Mouse (Mus musculus) liver, embryonic 12.5 days (tissue): ENCODE results near the gene Il1rl1. TPM values are rescaled to one million over a fixed set of nuclear protein-coding genes. Genes with fewer than 3 reads are reported as not detected.

Experiments
- ATAC-seq: fragments of 200-750 bp; cut with Nextera tagmentation; 2 replicates; pipeline ENCODE4 v1.8.0; 2017; ENCODE audit warnings: moderate number of reproducible peaks, mild to moderate bottlenecking, moderate library complexity
- H3K27ac ChIP-seq: fragments of 300-500 bp; sonication (generic); 2 replicates; pipeline ENCODE4 v1.5.1; 2016; ENCODE audit warnings: mild to moderate bottlenecking
- H3K27me3 ChIP-seq: fragments of 300-500 bp; sonication (generic); replicated peaks from 2 replicates; pipeline ENCODE4 v1.6.1; 2016; ENCODE audit warnings: mild to moderate bottlenecking, moderate library complexity
- H3K36me3 ChIP-seq: fragments of 300-500 bp; sonication (generic); 2 replicates; pipeline ENCODE4 v1.6.1; 2016; ENCODE audit warnings: mild to moderate bottlenecking, moderate library complexity
- H3K4me1 ChIP-seq: fragments of 300-500 bp; sonication (generic); 2 replicates; pipeline ENCODE4 v1.6.1; 2016
- H3K4me2 ChIP-seq: fragments of 300-500 bp; sonication (generic); 2 replicates; pipeline ENCODE4 v1.6.1; 2016; ENCODE audit warnings: mild to moderate bottlenecking, moderate library complexity
- H3K4me3 ChIP-seq: fragments of 300-500 bp; sonication (generic); 2 replicates; pipeline ENCODE4 v1.5.1; 2016; ENCODE audit warnings: mild to moderate bottlenecking, moderate library complexity
- H3K9ac ChIP-seq: fragments of 300-500 bp; sonication (generic); 2 replicates; pipeline ENCODE4 v1.6.1; 2016; ENCODE audit warnings: mild to moderate bottlenecking, moderate library complexity
- H3K9me3 ChIP-seq: fragments of 300-500 bp; sonication (generic); replicated peaks from 2 replicates; pipeline ENCODE4 v1.6.1; 2016; ENCODE audit warnings: mild to moderate bottlenecking, moderate library complexity
- WGBS: fragments of 180-500 bp; shearing (Covaris S2); methylation state at CpG from one replicate; pipeline ENCODE4 v1.1.7; 2016; ENCODE audit not compliant: insufficient replicate concordance; 5-methylcytosine and 5-hydroxymethylcytosine counted together
- polyA plus RNA-seq: library from polyadenylated mRNA; unstranded; fragments of >200 nt; fragmentation: Nextera tagmentation; extraction: Ambion mirVana; gene quantifications from 2 replicates; pipeline ENCODE4 v1.2.1, GENCODE M21; 2016

The Il1rl1 gene
- polyA plus RNA-seq, 1 experiment from 2014 or later, result 2.5 TPM

GRCm38 (mm10) chr1:40444800-40445199 lies 15.4 kb downstream of the Il1rl1 start:
- Histone ChIP-seq H3K4me1 (no peaks in the 10 kb centered on the region), H3K4me2 (no peak overlapping the region), H3K27ac (no peak overlapping the region), H3K9me3 (no peaks in the 10 kb centered on the region), H3K4me3 (no peak overlapping the region), H3K27me3 (no peaks in the 10 kb centered on the region), H3K9ac (no peak overlapping the region), H3K36me3 (no peaks in the 10 kb centered on the region)
- WGBS, result 60% methylated on average over 3 of the region's 3 CpGs
- no peak for ATAC-seq

- Histone ChIP-seq H3K27ac (no peak within 1 kb of the TSS), H3K9me3 (no peaks in the 10 kb centered on the region), H3K27me3 (no peaks in the 10 kb centered on the region), H3K4me3 (no peak within 1 kb of the TSS), H3K36me3 (no peaks in the 10 kb centered on the region), H3K9ac (no peak within 1 kb of the TSS), H3K4me2 (peak within 1 kb of the TSS; percentile 35), H3K4me1 (no peaks in the 10 kb centered on the region)
- 39% methylated on average over 20 of the region's 20 CpGs for WGBS
- ATAC-seq, result no peak
Measured at GRCm38 (mm10) chr1:40465477-40466430, 36.4 kb downstream of the Il1rl1 start, which contains the start of gene Il18r1. Gene Il18r1, plus strand, starts transcription at chr1:40465552.

GRCm38 (mm10) chr1:40467306-40467705 lies 37.9 kb downstream of the Il1rl1 start:
- Histone ChIP-seq H3K9ac (no peak overlapping the region), H3K4me1 (no peaks in the 10 kb centered on the region), H3K4me3 (no peak overlapping the region), H3K27ac (no peak overlapping the region), H3K27me3 (no peaks in the 10 kb centered on the region), H3K4me2 (no peak overlapping the region), H3K9me3 (no peaks in the 10 kb centered on the region), H3K36me3 (no peaks in the 10 kb centered on the region)
- ATAC-seq, result no peak
- 78% methylated on average over 4 of the region's 4 CpGs for WGBS

GRCm38 (mm10) chr1:40468805-40469204 lies 39.4 kb downstream of the Il1rl1 start:
- WGBS, result 45% methylated on average over 2 of the region's 2 CpGs
- Histone ChIP-seq H3K36me3 (no peaks in the 10 kb centered on the region), H3K27ac (no peak overlapping the region), H3K4me2 (no peak overlapping the region), H3K4me3 (no peak overlapping the region), H3K27me3 (no peaks in the 10 kb centered on the region), H3K9me3 (no peaks in the 10 kb centered on the region), H3K4me1 (no peaks in the 10 kb centered on the region), H3K9ac (no peak overlapping the region)
- ATAC-seq, result no peak

- Histone ChIP-seq H3K9ac (no peak overlapping the region), H3K36me3 (no peaks in the 10 kb centered on the region), H3K4me1 (no peaks in the 10 kb centered on the region), H3K27ac (no peak overlapping the region), H3K27me3 (no peaks in the 10 kb centered on the region), H3K9me3 (no peaks in the 10 kb centered on the region), H3K4me2 (no peak overlapping the region), H3K4me3 (no peak overlapping the region)
- WGBS, result 60% methylated on average over 12 of the region's 12 CpGs
- no peak for ATAC-seq
Measured at GRCm38 (mm10) chr1:40469900-40470299, 40.5 kb downstream of the Il1rl1 start.

GRCm38 (mm10) chr1:40472401-40472800 lies 43.0 kb downstream of the Il1rl1 start:
- Histone ChIP-seq H3K4me1 (no peaks in the 10 kb centered on the region), H3K27me3 (no peaks in the 10 kb centered on the region), H3K4me2 (no peak overlapping the region), H3K4me3 (no peak overlapping the region), H3K36me3 (no peaks in the 10 kb centered on the region), H3K9me3 (no peaks in the 10 kb centered on the region), H3K9ac (no peak overlapping the region), H3K27ac (no peak overlapping the region)
- WGBS, result 78% methylated on average over 1 of the region's 1 CpGs
- no peak for ATAC-seq

GRCm38 (mm10) chr1:40473640-40474039 lies 44.3 kb downstream of the Il1rl1 start:
- Histone ChIP-seq H3K9ac (no peak overlapping the region), H3K27me3 (no peaks in the 10 kb centered on the region), H3K27ac (no peak overlapping the region), H3K36me3 (no peaks in the 10 kb centered on the region), H3K9me3 (no peaks in the 10 kb centered on the region), H3K4me2 (no peak overlapping the region), H3K4me3 (no peak overlapping the region), H3K4me1 (no peaks in the 10 kb centered on the region)
- ATAC-seq, result no peak
- 32% methylated on average over 4 of the region's 4 CpGs for WGBS

- 43% methylated on average over 5 of the region's 5 CpGs for WGBS
- H3K4me3 ChIP-seq, result no peak overlapping the region
- H3K27me3 ChIP-seq, result no peaks in the 10 kb centered on the region
- no peaks in the 10 kb centered on the region for H3K4me1 ChIP-seq
- ATAC-seq, result no peak
- no peak overlapping the region for H3K9ac ChIP-seq
- H3K36me3 ChIP-seq, result no peaks in the 10 kb centered on the region
- no peak overlapping the region for H3K27ac ChIP-seq
- no peak overlapping the region for H3K4me2 ChIP-seq
- no peaks in the 10 kb centered on the region for H3K9me3 ChIP-seq
Measured at GRCm38 (mm10) chr1:40474336-40474735, 45.0 kb downstream of the Il1rl1 start.

GRCm38 (mm10) chr1:40475697-40476096 lies 46.3 kb downstream of the Il1rl1 start:
- H3K36me3 ChIP-seq, result no peaks in the 10 kb centered on the region
- no peak overlapping the region for H3K4me2 ChIP-seq
- no peak overlapping the region for H3K4me3 ChIP-seq
- no peaks in the 10 kb centered on the region for H3K4me1 ChIP-seq
- H3K9me3 ChIP-seq, result no peaks in the 10 kb centered on the region
- H3K9ac ChIP-seq, result no peak overlapping the region
- WGBS, result 28% methylated on average over 3 of the region's 3 CpGs
- H3K27ac ChIP-seq, result no peak overlapping the region
- no peaks in the 10 kb centered on the region for H3K27me3 ChIP-seq
- no peak for ATAC-seq

- no peak overlapping the region for H3K4me3 ChIP-seq
- H3K9ac ChIP-seq, result no peak overlapping the region
- no peaks in the 10 kb centered on the region for H3K9me3 ChIP-seq
- no peak overlapping the region for H3K4me2 ChIP-seq
- no peaks in the 10 kb centered on the region for H3K36me3 ChIP-seq
- H3K27ac ChIP-seq, result no peak overlapping the region
- H3K4me1 ChIP-seq, result no peaks in the 10 kb centered on the region
- 42% methylated on average over 4 of the region's 4 CpGs for WGBS
- ATAC-seq, result no peak
- no peaks in the 10 kb centered on the region for H3K27me3 ChIP-seq
Measured at GRCm38 (mm10) chr1:40476756-40477155, 47.4 kb downstream of the Il1rl1 start.

GRCm38 (mm10) chr1:40479505-40479923 lies 50.1 kb downstream of the Il1rl1 start:
- Histone ChIP-seq H3K27me3 (no peaks in the 10 kb centered on the region), H3K4me1 (no peaks in the 10 kb centered on the region), H3K36me3 (no peaks in the 10 kb centered on the region), H3K4me3 (no peak overlapping the region), H3K9me3 (no peaks in the 10 kb centered on the region), H3K4me2 (no peak overlapping the region), H3K9ac (no peak overlapping the region), H3K27ac (no peak overlapping the region)
- no peak for ATAC-seq
- 22% methylated on average over 6 of the region's 6 CpGs for WGBS

GRCm38 (mm10) chr1:40494594-40494993 lies 65.2 kb downstream of the Il1rl1 start:
- Histone ChIP-seq H3K4me1 (no peaks in the 10 kb centered on the region), H3K27me3 (no peaks in the 10 kb centered on the region), H3K9ac (no peak overlapping the region), H3K9me3 (no peaks in the 10 kb centered on the region), H3K4me2 (no peak overlapping the region), H3K36me3 (no peaks in the 10 kb centered on the region), H3K4me3 (no peak overlapping the region), H3K27ac (no peak overlapping the region)
- ATAC-seq, result no peak
- WGBS, result 65% methylated on average over 4 of the region's 4 CpGs
